Mouse (Mus musculus): ENCODE results near the gene Slc12a3. TPM values are rescaled to one million over a fixed set of nuclear protein-coding genes. Genes with fewer than 3 reads are reported as not detected.

The Slc12a3 gene
- polyA plus RNA-seq, 1 experiment from 2014 or later = 0.05 TPM

GRCm38 (mm10) chr8:94297101-94297500 is 31.9 kb upstream of the Slc12a3 start:
- no peaks in the 10 kb centered on the region for H3K9me3 ChIP-seq (ENCODE audit: control insufficient read depth, low read length)
- WGBS = 70% methylated on average over 6 of the region's 6 CpGs
- H3K4me3 ChIP-seq (ENCODE audit: low read length) = no peak overlapping the region
- H3K36me3 ChIP-seq (ENCODE audit: control insufficient read depth, insufficient read depth, low read length) = 0 out of 2 replicates have a peak, but pooled peaks cover 4% of the 10 kb centered on the region
- H3K27ac ChIP-seq (ENCODE audit: low read length) = peak overlapping the region; percentile 35; the same call in 1 of the 2 replicates
- no peak overlapping the region for H3K4me2 ChIP-seq (ENCODE audit: low read depth, low read length)
- peaks cover 3% of the 10 kb centered on the region; the same call in 1 of the 2 replicates for H3K4me1 ChIP-seq (ENCODE audit: control insufficient read depth, insufficient read depth, low read length)
- 0 out of 2 replicates have a peak overlapping the region, but pooled peaks have one; percentile 11 for H3K9ac ChIP-seq (ENCODE audit: low read depth, low read length)
- peak; percentile 32; the same call in 1 of the 2 replicates for ATAC-seq
- H3K27me3 ChIP-seq (replicated peaks; ENCODE audit: control insufficient read depth, insufficient read depth, low read length) = no peaks in the 10 kb centered on the region

- no peak overlapping the region for H3K4me3 ChIP-seq (ENCODE audit: low read length)
- H3K4me1 ChIP-seq (ENCODE audit: control insufficient read depth, insufficient read depth, low read length) = peaks cover 3% of the 10 kb centered on the region; the same call in 1 of the 2 replicates
- no peak overlapping the region for H3K27ac ChIP-seq (ENCODE audit: low read length)
- H3K9ac ChIP-seq (ENCODE audit: low read depth, low read length) = no peak overlapping the region
- 64% methylated on average over 4 of the region's 4 CpGs for WGBS
- H3K36me3 ChIP-seq (ENCODE audit: control insufficient read depth, insufficient read depth, low read length) = peaks cover 15% of the 10 kb centered on the region; the same call in 1 of the 2 replicates
- no peaks in the 10 kb centered on the region for H3K9me3 ChIP-seq (ENCODE audit: control insufficient read depth, low read length)
- ATAC-seq = no peak
- H3K4me2 ChIP-seq (ENCODE audit: low read depth, low read length) = no peak overlapping the region
- H3K27me3 ChIP-seq (replicated peaks; ENCODE audit: control insufficient read depth, insufficient read depth, low read length) = no peaks in the 10 kb centered on the region
These were observed 28.2 kb upstream of the Slc12a3 start for GRCm38 (mm10) chr8:94300809-94301208.

GRCm38 (mm10) chr8:94304412-94304811 is 24.6 kb upstream of the Slc12a3 start:
- H3K4me3 ChIP-seq (ENCODE audit: low read length) = no peak overlapping the region
- H3K4me1 ChIP-seq (ENCODE audit: control insufficient read depth, insufficient read depth, low read length) = peaks cover 5% of the 10 kb centered on the region; the same call in 1 of the 2 replicates
- H3K9ac ChIP-seq (ENCODE audit: low read depth, low read length) = no peak overlapping the region
- no peaks in the 10 kb centered on the region for H3K9me3 ChIP-seq (ENCODE audit: control insufficient read depth, low read length)
- H3K4me2 ChIP-seq (ENCODE audit: low read depth, low read length) = no peak overlapping the region
- H3K36me3 ChIP-seq (ENCODE audit: control insufficient read depth, insufficient read depth, low read length) = peaks cover 21% of the 10 kb centered on the region
- H3K27ac ChIP-seq (ENCODE audit: low read length) = peak overlapping the region; percentile 61; the same call in 1 of the 2 replicates
- H3K27me3 ChIP-seq (replicated peaks; ENCODE audit: control insufficient read depth, insufficient read depth, low read length) = no peaks in the 10 kb centered on the region
- peak; percentile 80 for ATAC-seq
- 88% methylated on average over 2 of the region's 2 CpGs for WGBS

GRCm38 (mm10) chr8:94306989-94307513 is 21.9 kb upstream of the Slc12a3 start:
- H3K9ac ChIP-seq (ENCODE audit: low read depth, low read length) = 0 out of 2 replicates have a peak overlapping the region, but pooled peaks have one; percentile 25
- peak; percentile 88 for ATAC-seq
- H3K27ac ChIP-seq (ENCODE audit: low read length) = peak overlapping the region; percentile 39; the same call in 1 of the 2 replicates
- peaks cover 24% of the 10 kb centered on the region for H3K36me3 ChIP-seq (ENCODE audit: control insufficient read depth, insufficient read depth, low read length)
- H3K4me2 ChIP-seq (ENCODE audit: low read depth, low read length) = no peak overlapping the region
- H3K9me3 ChIP-seq (ENCODE audit: control insufficient read depth, low read length) = no peaks in the 10 kb centered on the region
- 62% methylated on average over 7 of the region's 7 CpGs for WGBS
- H3K4me1 ChIP-seq (ENCODE audit: control insufficient read depth, insufficient read depth, low read length) = peaks cover 5% of the 10 kb centered on the region; the same call in 1 of the 2 replicates
- no peaks in the 10 kb centered on the region for H3K27me3 ChIP-seq (replicated peaks; ENCODE audit: control insufficient read depth, insufficient read depth, low read length)
- no peak overlapping the region for H3K4me3 ChIP-seq (ENCODE audit: low read length)

- peak overlapping the region; percentile 57 for H3K27ac ChIP-seq (ENCODE audit: low read length)
- peak; percentile 37; the same call in 1 of the 2 replicates for ATAC-seq
- no peak overlapping the region for H3K9ac ChIP-seq (ENCODE audit: low read depth, low read length)
- no peak overlapping the region for H3K4me3 ChIP-seq (ENCODE audit: low read length)
- WGBS = 58% methylated on average over 9 of the region's 9 CpGs
- peaks cover 24% of the 10 kb centered on the region for H3K36me3 ChIP-seq (ENCODE audit: control insufficient read depth, insufficient read depth, low read length)
- no peaks in the 10 kb centered on the region for H3K27me3 ChIP-seq (replicated peaks; ENCODE audit: control insufficient read depth, insufficient read depth, low read length)
- H3K4me1 ChIP-seq (ENCODE audit: control insufficient read depth, insufficient read depth, low read length) = peaks cover 5% of the 10 kb centered on the region; the same call in 1 of the 2 replicates
- no peaks in the 10 kb centered on the region for H3K9me3 ChIP-seq (ENCODE audit: control insufficient read depth, low read length)
- H3K4me2 ChIP-seq (ENCODE audit: low read depth, low read length) = no peak overlapping the region
These were observed 21.3 kb upstream of the Slc12a3 start for GRCm38 (mm10) chr8:94307652-94308051.

- no peak overlapping the region for H3K9ac ChIP-seq (ENCODE audit: low read depth, low read length)
- 0 out of 2 replicates have a peak, but pooled peaks cover 7% of the 10 kb centered on the region for H3K36me3 ChIP-seq (ENCODE audit: control insufficient read depth, insufficient read depth, low read length)
- ATAC-seq = peak; percentile 50
- no peak overlapping the region for H3K4me3 ChIP-seq (ENCODE audit: low read length)
- H3K27ac ChIP-seq (ENCODE audit: low read length) = no peak overlapping the region
- no peak overlapping the region for H3K4me2 ChIP-seq (ENCODE audit: low read depth, low read length)
- no peaks in the 10 kb centered on the region for H3K9me3 ChIP-seq (ENCODE audit: control insufficient read depth, low read length)
- 80% methylated on average over 2 of the region's 2 CpGs for WGBS
- no peaks in the 10 kb centered on the region for H3K27me3 ChIP-seq (replicated peaks; ENCODE audit: control insufficient read depth, insufficient read depth, low read length)
- H3K4me1 ChIP-seq (ENCODE audit: control insufficient read depth, insufficient read depth, low read length) = no peaks in the 10 kb centered on the region
These were observed 14.9 kb upstream of the Slc12a3 start for GRCm38 (mm10) chr8:94314069-94314468.

GRCm38 (mm10) chr8:94317249-94317648 is 11.8 kb upstream of the Slc12a3 start:
- Histone ChIP-seq H3K4me3 (ENCODE audit: low read length) (no peak overlapping the region), H3K36me3 (ENCODE audit: control insufficient read depth, insufficient read depth, low read length) (no peaks in the 10 kb centered on the region), H3K4me2 (ENCODE audit: low read depth, low read length) (no peak overlapping the region), H3K27ac (ENCODE audit: low read length) (no peak overlapping the region), H3K9me3 (ENCODE audit: control insufficient read depth, low read length) (no peaks in the 10 kb centered on the region), H3K9ac (ENCODE audit: low read depth, low read length) (no peak overlapping the region), H3K27me3 (replicated peaks; ENCODE audit: control insufficient read depth, insufficient read depth, low read length) (no peaks in the 10 kb centered on the region), H3K4me1 (ENCODE audit: control insufficient read depth, insufficient read depth, low read length) (no peaks in the 10 kb centered on the region)
- no peak for ATAC-seq
- WGBS = 91% methylated on average over 2 of the region's 2 CpGs

GRCm38 (mm10) chr8:94317691-94318090 is 11.3 kb upstream of the Slc12a3 start:
- H3K9ac ChIP-seq (ENCODE audit: low read depth, low read length) = no peak overlapping the region
- no peaks in the 10 kb centered on the region for H3K4me1 ChIP-seq (ENCODE audit: control insufficient read depth, insufficient read depth, low read length)
- no peaks in the 10 kb centered on the region for H3K27me3 ChIP-seq (replicated peaks; ENCODE audit: control insufficient read depth, insufficient read depth, low read length)
- no peak overlapping the region for H3K4me3 ChIP-seq (ENCODE audit: low read length)
- no peak for ATAC-seq
- WGBS = 92% methylated on average over 2 of the region's 2 CpGs
- no peaks in the 10 kb centered on the region for H3K9me3 ChIP-seq (ENCODE audit: control insufficient read depth, low read length)
- H3K27ac ChIP-seq (ENCODE audit: low read length) = no peak overlapping the region
- no peak overlapping the region for H3K4me2 ChIP-seq (ENCODE audit: low read depth, low read length)
- no peaks in the 10 kb centered on the region for H3K36me3 ChIP-seq (ENCODE audit: control insufficient read depth, insufficient read depth, low read length)

GRCm38 (mm10) chr8:94320036-94320435 is 9.0 kb upstream of the Slc12a3 start:
- 76% methylated on average over 2 of the region's 2 CpGs for WGBS
- H3K36me3 ChIP-seq (ENCODE audit: control insufficient read depth, insufficient read depth, low read length) = no peaks in the 10 kb centered on the region
- ATAC-seq = no peak
- no peak overlapping the region for H3K27ac ChIP-seq (ENCODE audit: low read length)
- no peak overlapping the region for H3K4me2 ChIP-seq (ENCODE audit: low read depth, low read length)
- no peaks in the 10 kb centered on the region for H3K4me1 ChIP-seq (ENCODE audit: control insufficient read depth, insufficient read depth, low read length)
- H3K9me3 ChIP-seq (ENCODE audit: control insufficient read depth, low read length) = no peaks in the 10 kb centered on the region
- no peak overlapping the region for H3K4me3 ChIP-seq (ENCODE audit: low read length)
- H3K9ac ChIP-seq (ENCODE audit: low read depth, low read length) = no peak overlapping the region
- no peaks in the 10 kb centered on the region for H3K27me3 ChIP-seq (replicated peaks; ENCODE audit: control insufficient read depth, insufficient read depth, low read length)
